Mouse (Mus musculus) olfactory bulb, adult 2 months (tissue): Measurements from ENCODE around the gene Usp53. TPM values are rescaled to one million over a fixed set of nuclear protein-coding genes. Genes with fewer than 3 reads are reported as not detected.

Source experiments
- H3K27ac ChIP-seq: fragments of 200-500 bp; 2 replicates; pipeline ENCODE4 v1.5.1; 2012; ENCODE audit warnings: low read depth, low read length; ENCODE audit not compliant: insufficient read depth
- H3K4me1 ChIP-seq: fragments of 200-500 bp; 2 replicates; pipeline ENCODE4 v1.6.1; 2012; ENCODE audit warnings: low read length; ENCODE audit not compliant: control insufficient read depth, insufficient read depth
- H3K4me3 ChIP-seq: fragments of 200-500 bp; 2 replicates; pipeline ENCODE4 v1.5.1; 2012; ENCODE audit warnings: mild to moderate bottlenecking, low read depth, low read length, moderate library complexity; ENCODE audit not compliant: insufficient read depth
- CTCF ChIP-seq: fragments of 200-500 bp; IDR thresholded peaks from 2 replicates; pipeline ENCODE4 v1.5.1; 2012; ENCODE audit warnings: low read depth, mild to moderate bottlenecking, low read length, moderate library complexity; ENCODE audit not compliant: insufficient read depth
- POLR2A ChIP-seq: fragments of 200-500 bp; IDR thresholded peaks from 2 replicates; pipeline ENCODE4 v1.6.1; 2012; ENCODE audit warnings: mild to moderate bottlenecking, low read depth, low read length, moderate library complexity; ENCODE audit not compliant: insufficient read depth
- WGBS: fragments of 180-500 bp; shearing (Covaris S2); methylation state at CpG from one replicate; pipeline ENCODE4 v1.1.7; 2018; 5-methylcytosine and 5-hydroxymethylcytosine counted together
- polyA plus RNA-seq: library from polyadenylated mRNA; stranded (reverse); fragments of >200 nt; gene quantifications from 2 replicates; pipeline ENCODE4 v1.2.4, GENCODE M21; 2012; ENCODE audit warnings: low replicate concordance; ENCODE audit not compliant: missing spikeins, insufficient read depth, insufficient read length

Gene Usp53
- polyA plus RNA-seq, 1 experiment: not detected

DNA sequence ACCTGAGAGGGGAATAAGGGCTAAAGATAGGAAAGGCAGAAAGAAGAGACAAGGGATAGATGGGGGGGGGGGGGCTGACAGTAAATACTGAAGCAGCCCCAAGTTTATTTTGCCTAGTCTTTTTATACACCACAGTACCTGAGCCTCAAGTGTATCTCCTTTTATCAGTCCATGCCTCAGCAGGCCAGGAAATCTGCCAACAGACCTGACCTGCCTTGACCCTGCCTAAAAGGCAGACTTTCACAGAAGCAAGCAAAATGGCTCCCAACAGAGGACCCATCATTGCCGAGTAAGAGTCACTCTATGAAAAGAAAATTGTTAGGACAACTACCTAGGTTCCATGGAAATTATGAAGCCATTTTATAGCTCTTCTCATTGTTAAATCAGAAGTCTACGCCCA lies 76.5 kb downstream of the Usp53 start:
- 85% methylated on average over 2 of the region's 2 CpGs for WGBS
- no peak overlapping the region for H3K4me3 ChIP-seq
- TF ChIP-seq CTCF (no peak), POLR2A (no peak)
- no peaks in the 10 kb centered on the region for H3K4me1 ChIP-seq
- H3K27ac ChIP-seq: no peak overlapping the region

DNA sequence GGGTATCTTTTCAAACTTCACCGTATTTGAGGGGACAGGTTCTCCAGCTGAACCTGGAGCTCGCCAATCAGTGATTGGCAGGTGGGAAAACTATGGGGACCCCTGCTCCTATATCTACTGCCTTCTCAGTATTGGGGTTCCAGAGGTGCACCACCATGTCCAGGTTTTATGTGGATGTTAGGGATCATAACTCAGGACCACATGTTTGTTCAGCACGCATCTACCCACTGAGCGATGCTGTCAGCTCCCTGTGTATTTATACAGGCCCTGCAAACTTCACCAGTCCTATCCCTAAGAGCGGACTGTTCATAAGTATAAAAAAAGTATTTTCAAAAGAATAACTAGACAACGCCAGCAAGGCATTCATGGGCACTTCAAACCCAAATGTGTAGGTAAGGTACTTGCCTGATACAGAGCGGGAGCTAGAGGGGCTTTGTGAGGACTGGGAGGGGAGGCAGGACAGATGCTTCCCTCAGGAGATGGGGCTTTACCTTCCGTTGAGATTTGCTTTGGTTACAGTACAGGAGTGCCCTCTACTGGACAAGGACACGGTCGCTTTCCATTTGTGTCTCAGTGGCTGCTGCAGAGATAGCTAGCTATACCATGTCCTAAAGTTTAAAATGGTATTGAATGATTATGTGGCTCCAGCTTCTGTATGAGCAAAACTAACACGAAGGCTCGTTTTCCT lies 80.4 kb downstream of the Usp53 start:
- TF ChIP-seq CTCF (no peak), POLR2A (no peak)
- no peak overlapping the region for H3K27ac ChIP-seq
- WGBS: 43% methylated on average over 12 of the region's 12 CpGs
- H3K4me3 ChIP-seq: no peak overlapping the region
- H3K4me1 ChIP-seq: no peaks in the 10 kb centered on the region

DNA sequence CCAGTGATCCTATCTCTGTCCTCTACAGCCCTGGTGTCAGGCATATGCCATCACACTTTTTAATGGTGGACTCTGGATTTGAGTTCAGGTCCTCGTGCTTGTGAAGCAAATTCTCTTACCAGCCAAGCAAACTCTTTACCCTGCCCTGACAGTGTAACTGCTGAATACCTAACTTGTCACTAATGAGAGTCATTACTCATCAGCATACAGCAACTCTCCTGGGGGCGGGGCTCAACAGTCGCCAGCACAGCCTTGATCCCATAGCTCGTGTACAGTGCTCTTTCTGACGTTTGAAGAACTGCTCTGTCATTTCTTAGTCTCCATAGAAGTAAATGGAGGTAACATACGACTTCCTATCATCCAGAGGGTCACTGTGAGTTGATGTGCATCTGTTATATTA lies 86.1 kb downstream of the Usp53 start:
- 63% methylated on average over 6 of the region's 6 CpGs for WGBS
- no peak for TF ChIP-seq POLR2A
- no peak for TF ChIP-seq CTCF
- Histone ChIP-seq H3K4me1 (no peaks in the 10 kb centered on the region), H3K27ac (no peak overlapping the region), H3K4me3 (no peak overlapping the region)

DNA sequence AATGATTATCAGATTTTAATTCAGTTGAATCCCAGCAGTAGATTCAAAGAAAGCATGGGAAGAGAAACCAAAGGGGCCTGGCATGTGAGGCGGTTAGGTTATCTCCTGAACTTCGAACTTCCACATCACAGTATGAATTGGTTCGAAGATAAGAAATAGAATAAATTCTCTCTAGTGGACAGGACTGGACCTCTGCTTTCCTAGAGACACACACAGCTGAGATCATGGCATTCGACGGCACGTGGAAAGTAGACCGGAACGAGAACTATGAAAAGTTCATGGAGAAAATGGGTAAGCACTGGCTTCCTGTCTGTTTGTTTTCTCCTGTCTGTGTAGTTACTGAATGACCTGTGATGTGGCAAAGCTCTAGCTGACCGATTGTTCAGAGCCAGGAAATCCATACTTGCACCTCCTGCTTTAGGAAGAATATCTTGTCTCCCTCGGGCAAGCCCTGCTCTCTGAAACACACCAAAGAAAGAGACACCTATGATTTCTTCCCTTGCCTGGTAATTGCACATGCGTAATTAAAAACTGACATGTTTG lies 89.0 kb downstream of the Usp53 start:
- no peaks in the 10 kb centered on the region for H3K4me1 ChIP-seq
- H3K4me3 ChIP-seq: no peak overlapping the region
- WGBS: 85% methylated on average over 11 of the region's 11 CpGs
- H3K27ac ChIP-seq: no peak overlapping the region
- TF ChIP-seq POLR2A (no peak), CTCF (no peak)

DNA sequence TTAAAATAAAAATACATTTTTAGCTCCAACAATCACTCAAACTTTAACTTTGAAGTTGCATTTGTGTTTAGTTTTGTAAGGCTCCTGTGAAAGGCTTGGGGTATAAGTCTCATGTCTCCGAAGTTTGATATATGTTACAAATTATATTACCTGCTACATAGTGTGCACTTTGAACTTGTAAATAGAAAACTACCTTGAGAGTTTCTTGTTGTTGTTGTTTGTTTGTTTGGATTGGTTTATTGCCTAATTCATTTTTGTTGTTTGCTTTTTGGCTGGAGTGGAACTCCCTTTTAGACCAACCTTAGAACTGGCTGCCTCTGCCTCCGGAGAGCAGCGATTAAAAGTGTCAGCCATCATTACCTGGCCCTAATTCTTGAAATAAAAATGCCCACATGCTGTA lies 89.5 kb downstream of the Usp53 start, which contains the start of gene Fabp2:
Gene Fabp2 (plus strand): TSS at position 301 of the 400 bp plus-strand sequence.
- Histone ChIP-seq H3K27ac (no peak within 1 kb of the TSS), H3K4me1 (no peaks in the 10 kb centered on the region), H3K4me3 (no peak within 1 kb of the TSS)
- WGBS: 97% methylated on average over 3 of the region's 3 CpGs
- TF ChIP-seq CTCF (no peak), POLR2A (no peak)

DNA sequence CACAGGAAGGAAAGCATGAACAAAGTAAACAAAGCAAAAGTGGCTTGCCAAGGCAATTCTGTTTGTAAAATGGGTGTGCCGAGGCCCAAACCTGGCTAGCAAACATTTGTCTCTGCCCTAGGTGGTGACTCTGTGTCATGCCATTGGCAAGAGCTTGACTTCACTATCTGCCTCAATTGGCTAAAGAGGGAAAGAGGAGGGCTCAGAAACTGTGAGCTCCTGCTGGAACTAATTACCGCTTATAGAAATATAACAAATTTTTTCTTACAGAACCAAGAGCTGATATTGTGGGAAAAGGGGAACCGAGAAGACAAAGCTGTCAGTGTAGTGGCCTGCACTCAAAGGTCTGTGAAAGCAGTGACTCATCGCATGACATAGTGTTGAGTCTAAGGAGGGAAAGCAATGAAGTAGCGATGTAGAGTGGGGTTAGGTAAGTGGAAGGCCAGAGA lies 95.9 kb downstream of the Usp53 start:
- 83% methylated on average over 5 of the region's 5 CpGs for WGBS
- TF ChIP-seq CTCF (no peak), POLR2A (no peak)
- Histone ChIP-seq H3K27ac (no peak overlapping the region), H3K4me3 (no peak overlapping the region), H3K4me1 (no peaks in the 10 kb centered on the region)

DNA sequence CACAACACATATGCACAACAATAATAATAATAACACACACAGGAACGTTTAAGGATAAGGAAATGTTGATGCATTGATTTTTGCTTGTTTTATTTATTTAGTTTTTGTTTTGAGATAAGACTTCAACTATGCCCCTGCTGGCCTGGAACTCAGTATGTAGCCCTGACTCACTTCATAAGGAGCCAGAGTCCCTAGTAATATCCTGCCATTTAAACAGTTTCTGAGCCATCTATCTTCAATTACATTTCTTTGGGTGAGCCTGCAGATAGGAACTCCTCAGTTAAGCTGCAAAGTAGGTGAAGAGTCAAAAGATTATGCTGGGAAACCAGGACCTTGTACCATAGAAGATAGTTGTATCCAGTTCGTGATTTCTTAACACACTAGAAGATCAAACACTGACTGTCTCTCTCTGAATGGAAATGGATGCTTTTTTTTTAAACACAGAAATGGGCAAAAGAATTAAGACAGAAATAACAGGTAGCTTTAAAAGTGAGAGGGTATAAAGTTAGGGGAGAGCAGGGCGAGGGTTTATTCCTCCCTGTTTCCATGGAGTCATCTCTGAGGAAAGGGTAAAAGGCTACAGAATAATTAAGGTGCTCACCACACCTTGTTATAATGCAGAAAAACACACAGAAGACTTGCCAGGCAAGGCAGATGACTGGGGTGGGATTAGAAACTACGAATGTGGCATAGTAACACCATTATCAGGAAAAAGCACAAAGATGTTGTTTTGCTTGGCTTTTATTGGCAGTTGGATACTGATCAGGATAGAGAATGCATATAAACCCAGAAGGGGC lies 96.6 kb downstream of the Usp53 start:
- whole genome bisulfite sequencing: 82% methylated on average over 4 of the region's 4 CpGs
- Histone ChIP-seq H3K27ac (no peak overlapping the region), H3K4me3 (no peak overlapping the region), H3K4me1 (no peaks in the 10 kb centered on the region)
- TF ChIP-seq POLR2A: no peak
- no peak for TF ChIP-seq CTCF

Other genes with a start within 250 kb of the Usp53 start
- gene Fabp2, start 89.4 kb downstream of the Usp53 start, polyA plus RNA-seq: not detected in 2 replicates
- not detected in 2 replicates for gene Gm10959, start 65.2 kb downstream of the Usp53 start, polyA plus RNA-seq
- gene 1810037I17Rik, start 60.3 kb downstream of the Usp53 start, polyA plus RNA-seq: not detected in 2 replicates
- gene Myoz2, start 50.5 kb upstream of the Usp53 start, polyA plus RNA-seq: not detected in 2 replicates